32 mouse cellular contexts compared by ENCODE assay signal in genomic region chr5:148912262-148912661, GRCm38 (mm10). TPM values are rescaled to one million over a fixed set of nuclear protein-coding genes. Genes with fewer than 3 reads are reported as not detected.
DNase-seq lines count a peak whose midpoint lies in the region; ATAC-seq lines count a peak whose summit lies in the region.
"Had no signal": no experiment of that assay in that cellular context is flagged by ENCODE, and none has a peak within 500 bp of the region (broad histone marks: within the 10 kb centered on the region; RNA-seq: fewer than 3 reads in every experiment).

No protein-coding gene starts in this region.

- H3K9ac ChIP-seq in heart, embryonic 11.5 days (ENCODE audit: low read depth, low read length): no peak overlapping the region
- H3K9ac ChIP-seq: embryonic facial prominence, embryonic 12.5 days; heart, embryonic 12.5 days; intestine, embryonic 15.5 days; limb, embryonic 13.5 days; liver, embryonic 14.5 days; lung, embryonic 14.5 days; midbrain, embryonic 12.5 days; neural tube, embryonic 13.5 days had no signal

- no peak for DNase-seq in heart, postnatal 36 days
- peak; percentile 66 for DNase-seq in 416B (ENCODE audit: low read depth)
- DNase-seq in hindbrain, embryonic 10.5 days (ENCODE audit: low spot score): no peak
- no peak for DNase-seq in cerebellum, adult 9-11 months
- no peak for DNase-seq in Muller cell, postnatal 12 days (ENCODE audit: inconsistent ontology term)
- DNase-seq: adrenal gland, postnatal 14 days; cerebellum, adult 11 months; cerebellum, adult 9-10 months; gastrocnemius, postnatal 14 days; heart, adult 18-20 months; kidney, adult 2 months; kidney, postnatal 36 days; layer of hippocampus, adult 9-11 months; lung, embryonic 14.5 days; lung, postnatal 14 days; thymus, adult 2 months; thymus, postnatal 4 days had no signal

- H3K4me1 ChIP-seq in heart, embryonic 11.5 days (ENCODE audit: control insufficient read depth, insufficient read depth, low read length): peaks cover 25% of the 10 kb centered on the region
- H3K4me1 ChIP-seq in hindbrain, embryonic 10.5 days (replicated peaks): peaks cover 26% of the 10 kb centered on the region

- peak overlapping the region; percentile 54; the same call in 1 of the 2 replicates for H3K27ac ChIP-seq in heart, embryonic 11.5 days (ENCODE audit: low read depth, low read length)
- H3K27ac ChIP-seq in hindbrain, embryonic 10.5 days: no peak overlapping the region
- H3K27ac ChIP-seq: embryonic facial prominence, embryonic 12.5 days; intestine, embryonic 15.5 days; limb, embryonic 13.5 days; liver, embryonic 14.5 days; midbrain, embryonic 12.5 days; neural tube, embryonic 13.5 days had no signal

- H3K27me3 ChIP-seq in heart, embryonic 11.5 days (ENCODE audit: control insufficient read depth, insufficient read depth, low read length): no peaks in the 10 kb centered on the region
- no peaks in the 10 kb centered on the region for H3K27me3 ChIP-seq in hindbrain, embryonic 10.5 days (ENCODE audit: insufficient read depth, poor library complexity, severe bottlenecking)
- H3K27me3 ChIP-seq: CH12.LX; embryonic facial prominence, embryonic 12.5 days; heart, embryonic 12.5 days; intestine, embryonic 15.5 days; limb, embryonic 13.5 days; megakaryocyte, embryonic 14.5 days; midbrain, embryonic 12.5 days; neural tube, embryonic 13.5 days had no signal

- intact Hi-C loops in heart, postnatal 36 days (cut with DNase I): no loop called here

- WGBS in heart, embryonic 11.5 days (ENCODE audit: insufficient replicate concordance): 47% methylated on average over 3 of the region's 3 CpGs
- 60% methylated on average over 3 of the region's 3 CpGs for whole genome bisulfite sequencing in hindbrain, embryonic 10.5 days

- H3K36me3 ChIP-seq in heart, embryonic 11.5 days (ENCODE audit: control insufficient read depth, insufficient read depth, low read length): peaks cover 8% of the 10 kb centered on the region
- peaks cover 91% of the 10 kb centered on the region for H3K36me3 ChIP-seq in hindbrain, embryonic 10.5 days

- no peaks in the 10 kb centered on the region for H3K9me3 ChIP-seq in heart, embryonic 11.5 days (replicated peaks; ENCODE audit: control insufficient read depth, low read length)
- H3K9me3 ChIP-seq in hindbrain, embryonic 10.5 days: 0 out of 2 replicates have a peak, but pooled peaks cover 4% of the 10 kb centered on the region
- H3K9me3 ChIP-seq: embryonic facial prominence, embryonic 12.5 days; heart, embryonic 12.5 days; intestine, embryonic 15.5 days; megakaryocyte, embryonic 14.5 days; neural tube, embryonic 13.5 days had no signal

- 0 out of 2 replicates have a peak, but pooled peaks have one; percentile 27 for ATAC-seq in heart, embryonic 11.5 days (replicated peaks; ENCODE audit: insufficient number of reproducible peaks, low FRiP score, low TSS enrichment)
- ATAC-seq in activated CD4-positive, CD25-positive, alpha-beta regulatory T cell, adult 4 months: peak; percentile 70
- peak; percentile 67 for ATAC-seq in inflammation-experienced regulatory T-cells, adult 6 months
- ATAC-seq: forebrain, embryonic 14.5 days; hindbrain, embryonic 16.5 days; intestine, embryonic 15.5 days had no signal

- no peak overlapping the region for H3K4me2 ChIP-seq in heart, embryonic 11.5 days
- H3K4me2 ChIP-seq: embryonic facial prominence, embryonic 12.5 days; heart, embryonic 12.5 days; intestine, embryonic 15.5 days; limb, embryonic 13.5 days; lung, embryonic 14.5 days; midbrain, embryonic 12.5 days; neural tube, embryonic 13.5 days had no signal

- H3K4me3 ChIP-seq in heart, embryonic 11.5 days (ENCODE audit: low read depth, low read length): no peak overlapping the region
- H3K4me3 ChIP-seq in hindbrain, embryonic 10.5 days: no peak overlapping the region
- H3K4me3 ChIP-seq: embryonic facial prominence, embryonic 12.5 days; heart, embryonic 12.5 days; intestine, embryonic 15.5 days; limb, embryonic 13.5 days; megakaryocyte, embryonic 14.5 days; midbrain, embryonic 12.5 days; myocyte; neural tube, embryonic 13.5 days had no signal

RNA-seq across cellular contexts. Expression of gene Katnal1, which starts 16.9 kb away (rescaled TPM):
- 17.4 and 18.5 TPM in 2 replicates for polyA plus RNA-seq in heart, embryonic 11.5 days (2014; fragmentation: Nextera tagmentation; extraction: Ambion mirVana)
- total RNA-seq in heart, postnatal 36 days (2021): 10 to 100 TPM in 1 of 2 experiments, 1 to 10 TPM in 1; 8.0 to 10.3 TPM
- 1 to 10 TPM; 2.9 to 4.3 TPM for polyA plus RNA-seq in activated CD4-positive, CD25-positive, alpha-beta regulatory T cell, adult 4 months (2017; shearing (Covaris generic))
- 1 to 10 TPM; 2.1 to 3.7 (median 3.7) TPM for polyA plus RNA-seq in inflammation-experienced regulatory T-cells, adult 6 months (2017; shearing (Covaris generic))
- polyA plus RNA-seq in hindbrain, embryonic 10.5 days (2016; fragmentation: Nextera tagmentation; extraction: Ambion mirVana): 22.4 and 23.6 TPM in 2 replicates
